In genomic region chr2:168654983-168655669, GRCm38 (mm10) we compare ENCODE assay signal across 11 mouse cellular contexts. TPM values are rescaled to one million over a fixed set of nuclear protein-coding genes. Genes with fewer than 3 reads are reported as not detected.
DNase-seq lines count a peak whose midpoint lies in the region; TF ChIP-seq lines count a peak whose summit lies in the region.
"Had no signal": no experiment of that assay in that cellular context is flagged by ENCODE, and none has a peak within 500 bp of the region (broad histone marks: within the 10 kb centered on the region; RNA-seq: fewer than 3 reads in every experiment).

No protein-coding gene starts in this region.

- peak; percentile 65 for TF ChIP-seq CTCF in ES-Bruce4 (IDR thresholded peaks at IDR 0.05; ENCODE audit: low read depth, low read length)

- no peak overlapping the region for H3K9ac ChIP-seq in ES-Bruce4 (ENCODE audit: low read depth, poor library complexity, severe bottlenecking)

- H3K27me3 ChIP-seq in ES-Bruce4 (ENCODE audit: control insufficient read depth, insufficient read depth, low read length, poor library complexity, severe bottlenecking): no peaks in the 10 kb centered on the region
- H3K27me3 ChIP-seq in embryonic facial prominence, embryonic 10.5 days (replicated peaks; ENCODE audit: low read depth, poor library complexity, severe bottlenecking): no peaks in the 10 kb centered on the region

- no peaks in the 10 kb centered on the region for H3K9me3 ChIP-seq in ES-Bruce4 (replicated peaks; ENCODE audit: control insufficient read depth, insufficient read depth, low read length, poor library complexity, severe bottlenecking)
- H3K9me3 ChIP-seq in embryonic facial prominence, embryonic 10.5 days: no peaks in the 10 kb centered on the region

- no peak for TF ChIP-seq EP300 in ES-Bruce4 (IDR thresholded peaks at IDR 0.05; ENCODE audit: insufficient read depth, low read depth, low read length)

- 80% methylated on average over 17 of the region's 17 CpGs for WGBS in embryonic facial prominence, embryonic 10.5 days

- H3K27ac ChIP-seq in ES-Bruce4 (ENCODE audit: insufficient read depth, low read length): no peak overlapping the region
- H3K27ac ChIP-seq in embryonic facial prominence, embryonic 10.5 days (replicated peaks): no peak overlapping the region

- TF ChIP-seq POLR2A in ES-Bruce4 (IDR thresholded peaks at IDR 0.05; ENCODE audit: insufficient read depth, low read length): no peak

- H3K36me3 ChIP-seq in ES-Bruce4 (ENCODE audit: control insufficient read depth, insufficient read depth, low read length, poor library complexity, severe bottlenecking): no peaks in the 10 kb centered on the region
- peaks cover 3% of the 10 kb centered on the region; the same call in 1 of the 2 replicates for H3K36me3 ChIP-seq in embryonic facial prominence, embryonic 10.5 days (replicated peaks)

- H3K4me1 ChIP-seq in ES-Bruce4 (ENCODE audit: control insufficient read depth, insufficient read depth, low read length): no peaks in the 10 kb centered on the region
- H3K4me1 ChIP-seq in embryonic facial prominence, embryonic 10.5 days: peaks cover 22% of the 10 kb centered on the region

- DNase-seq in gastrocnemius, postnatal 10 days: peak; percentile 27
- DNase-seq in gastrocnemius, postnatal 36 days: no peak
- peak; percentile 29 for DNase-seq in left cerebral cortex, postnatal 4 days
- no peak for DNase-seq in left cerebral cortex, adult 11 months (ENCODE audit: low spot score)
- DNase-seq in heart, postnatal 4 days: peak; percentile 45
- DNase-seq in urinary bladder, postnatal 4 days (ENCODE audit: low spot score in 2 of 2): no peak
- no peak for DNase-seq in embryonic facial prominence, embryonic 10.5 days (ENCODE audit: low spot score)
- DNase-seq: gastrocnemius, postnatal 14 days; kidney, adult 8-10 months; lung, postnatal 10 days had no signal

- intact Hi-C loops in gastrocnemius, postnatal 36 days (cut with DNase I): no loop called here
- intact Hi-C loops in left cerebral cortex, postnatal 4 days (cut with DNase I): no loop called here

- H3K4me3 ChIP-seq in ES-Bruce4 (ENCODE audit: low read depth, low read length): no peak overlapping the region
- H3K4me3 ChIP-seq in embryonic facial prominence, embryonic 10.5 days: no peak overlapping the region

RNA-seq across cellular contexts. Expression of gene Nfatc2, which starts 53.7 kb away (rescaled TPM):
- total RNA-seq in gastrocnemius, postnatal 10 days (2021): 10 to 100 TPM in 1 of 2 experiments, 1 to 10 TPM in 1; 8.2 to 12.7 TPM
- 10 to 100 TPM in 1 of 2 experiments, 1 to 10 TPM in 1; 5.3 to 10.4 TPM for total RNA-seq in gastrocnemius, postnatal 36 days (2021)
- total RNA-seq in left cerebral cortex, postnatal 4 days (2021): 1 to 10 TPM; 6.0 to 6.2 TPM
- polyA plus RNA-seq in ES-Bruce4 (2011; ENCODE audit: insufficient read depth, insufficient read length, low read depth, missing spikeins): 7.8 and 8.7 TPM in 2 replicates
- 10 to 100 TPM; 18.8 to 21.3 TPM for total RNA-seq in heart, postnatal 4 days (2021)
- 0.45 and 0.66 TPM in 2 replicates for polyA plus RNA-seq in embryonic facial prominence, embryonic 10.5 days (2016; fragmentation: Nextera tagmentation; extraction: Ambion mirVana)

Comparison
In these comparisons a context has a peak if more than half of its experiments do, and no peak if none do; other contexts are left out.
1. DNase-seq: peak in gastrocnemius, postnatal 10 days (single experiment), left cerebral cortex, postnatal 4 days (single experiment) and heart, postnatal 4 days (single experiment); none in gastrocnemius, postnatal 36 days (0 of 2), left cerebral cortex, adult 11 months (single experiment), urinary bladder, postnatal 4 days (0 of 2) and embryonic facial prominence, embryonic 10.5 days (single experiment).